Mouse (Mus musculus) hematopoietic stem cell, adult 5-6 weeks (primary cell): ENCODE measurements at regions not wholly inside any gene's neighbourhood (a gene's known extent, or its start where the extent isn't known, plus 50 kb on each side); places are given as distances from the start of the nearest gene placed in this dataset.

Source experiments
- ATAC-seq, 2 experiments: fragments of 125-278 bp in 1 of 2; replicated peaks in 1 of 2; 2 replicates each; pipeline ENCODE4 v1.8.0; 2016 to 2017; ENCODE audit warnings: inconsistent platforms in 2 of 2, mild to moderate bottlenecking in 2 of 2, moderate number of reproducible peaks in 2 of 2, low read depth in 1 of 2, moderate TSS enrichment in 1 of 2; ENCODE audit not compliant: low FRiP score in 2 of 2, poor library complexity in 2 of 2, severe bottlenecking in 2 of 2, insufficient read depth in 1 of 2, low TSS enrichment in 1 of 2

DNA sequence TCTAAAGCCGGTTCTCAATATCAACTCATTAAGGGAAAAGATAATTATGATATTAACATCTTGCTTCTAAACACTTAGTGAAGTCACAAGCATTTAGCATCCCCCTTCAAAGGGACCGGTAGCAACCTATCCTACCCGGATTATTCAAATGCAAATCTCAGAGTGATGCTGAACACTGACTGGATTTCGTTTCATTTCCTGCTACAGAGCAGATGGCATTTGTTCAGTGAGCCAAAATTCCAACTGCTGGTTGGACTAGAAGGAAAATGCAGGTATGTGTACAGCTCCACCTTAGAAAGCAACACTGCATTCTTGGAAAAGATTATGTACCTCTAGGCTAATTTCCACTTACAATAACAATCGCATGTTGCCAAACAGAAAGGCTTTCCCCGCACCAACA lies 782.5 kb downstream of the Diaph3 start:
- no peak for ATAC-seq

- ATAC-seq, result no peak
Measured at GRCm38 (mm10) chr14:86350526-86350925, 790.5 kb downstream of the Diaph3 start.

- no peak for ATAC-seq
Measured at GRCm38 (mm10) chr14:86339007-86339406, 802.0 kb downstream of the Diaph3 start.

GRCm38 (mm10) chr14:86337052-86337451 lies 804.0 kb downstream of the Diaph3 start:
- ATAC-seq, result no peak

GRCm38 (mm10) chr14:86335284-86335683 lies 805.8 kb downstream of the Diaph3 start:
- no peak for ATAC-seq

DNA sequence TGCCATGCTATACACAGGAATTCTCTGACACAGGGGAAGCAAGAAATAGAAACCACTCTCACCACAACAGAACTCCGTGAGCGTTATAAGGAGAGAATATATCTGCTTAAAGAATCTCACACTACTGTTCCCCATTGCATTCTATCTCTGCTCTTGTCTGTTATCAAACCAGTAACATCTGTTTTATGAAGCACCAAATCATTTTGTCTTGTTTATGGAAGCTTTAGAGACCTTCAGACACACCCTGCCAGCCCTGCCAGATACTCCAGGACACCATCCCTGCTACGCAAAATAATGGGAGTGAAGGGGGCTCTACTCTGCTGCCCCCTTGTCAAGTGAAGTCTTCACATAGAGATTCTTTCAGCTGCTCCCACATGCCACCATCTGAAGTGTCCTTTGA lies 811.9 kb downstream of the Diaph3 start:
- no peak for ATAC-seq

DNA sequence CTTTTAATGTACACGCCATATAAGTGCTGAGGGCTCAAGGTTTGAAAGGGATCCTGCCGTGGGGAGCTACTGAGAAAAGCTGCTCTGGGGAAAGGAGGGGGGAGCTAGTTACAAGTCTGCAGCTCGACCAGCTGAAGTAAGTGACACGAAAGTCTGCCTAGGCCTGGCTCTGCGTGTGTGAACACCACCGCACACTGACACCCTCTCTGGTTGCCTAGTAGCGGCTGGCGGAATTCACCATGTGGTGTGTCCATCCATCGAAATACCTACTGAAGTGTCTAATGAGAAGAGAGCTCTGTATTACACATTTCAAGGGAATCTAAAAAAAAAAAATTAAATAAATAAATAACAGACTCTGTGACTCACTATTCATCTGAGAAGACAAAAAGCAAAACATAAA lies 813.4 kb downstream of the Diaph3 start:
- no peak for ATAC-seq

DNA sequence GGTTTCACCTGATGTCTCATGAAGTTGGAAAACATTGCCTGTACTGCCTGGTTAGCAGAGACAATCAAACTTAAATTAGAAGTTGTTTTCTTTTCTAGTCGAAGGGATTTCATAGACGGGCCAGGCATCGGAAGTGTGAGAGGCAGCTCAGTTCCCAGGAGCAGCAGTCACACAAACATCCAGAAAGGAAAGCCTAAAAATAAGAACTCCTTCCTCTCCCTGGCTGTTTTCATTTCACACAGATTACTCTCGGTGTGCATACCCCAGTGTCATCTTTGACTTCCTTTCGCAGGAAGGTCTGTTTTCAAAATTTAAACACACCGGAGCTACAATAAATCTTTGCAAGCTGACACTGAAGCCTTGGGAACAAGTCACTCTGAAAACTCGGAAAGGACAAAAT lies 818.7 kb downstream of the Diaph3 start:
- ATAC-seq, result no peak

GRCm38 (mm10) chr14:86315974-86316373 lies 825.1 kb downstream of the Diaph3 start:
- ATAC-seq, result no peak

DNA sequence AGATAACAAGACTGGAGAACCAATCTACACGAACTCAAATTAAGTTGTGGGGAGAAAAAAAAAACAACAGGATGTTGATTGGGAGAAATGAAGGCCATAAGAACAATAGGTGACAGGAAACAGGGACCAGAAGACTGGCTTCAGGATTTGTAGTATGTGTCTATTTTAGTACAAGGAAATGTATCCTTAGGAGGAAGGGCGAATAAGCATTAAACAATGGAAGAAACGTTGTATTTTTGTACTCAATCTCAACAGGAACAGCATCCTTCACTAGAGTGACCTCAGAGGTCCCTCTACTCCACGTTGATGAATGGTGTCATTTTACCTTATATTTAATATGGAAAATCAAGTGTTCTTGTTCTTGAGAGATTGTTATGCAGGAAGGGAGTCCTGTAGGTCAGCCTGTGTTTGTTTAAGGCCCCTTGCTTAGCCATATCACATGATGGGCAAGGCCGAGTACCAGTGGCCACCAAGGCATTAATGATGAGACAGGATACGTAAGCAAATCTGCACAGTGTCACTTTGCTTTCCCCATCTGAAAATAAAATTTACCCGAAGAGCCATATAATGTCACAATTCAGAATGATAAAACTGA lies 832.0 kb downstream of the Diaph3 start:
- no peak for ATAC-seq

DNA sequence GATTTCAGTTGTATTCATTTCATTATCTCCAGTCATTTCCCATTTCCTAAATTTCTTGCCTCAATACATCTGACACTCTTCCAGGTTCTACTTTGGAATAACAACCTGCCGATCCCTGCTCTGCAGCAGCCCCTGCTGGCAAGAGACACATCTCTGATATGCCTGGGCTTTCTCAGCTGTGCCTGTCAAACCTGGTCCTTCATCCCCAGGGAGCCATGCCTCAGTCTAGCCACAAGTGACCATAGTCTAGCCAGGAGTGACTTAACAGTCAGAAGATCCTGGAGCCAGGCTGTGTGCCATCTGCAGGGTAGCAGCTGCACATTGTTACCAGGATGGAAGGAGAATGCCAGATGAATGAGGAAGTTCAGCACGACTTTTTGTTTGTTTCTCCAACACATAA lies 833.2 kb downstream of the Diaph3 start:
- ATAC-seq, result no peak

DNA sequence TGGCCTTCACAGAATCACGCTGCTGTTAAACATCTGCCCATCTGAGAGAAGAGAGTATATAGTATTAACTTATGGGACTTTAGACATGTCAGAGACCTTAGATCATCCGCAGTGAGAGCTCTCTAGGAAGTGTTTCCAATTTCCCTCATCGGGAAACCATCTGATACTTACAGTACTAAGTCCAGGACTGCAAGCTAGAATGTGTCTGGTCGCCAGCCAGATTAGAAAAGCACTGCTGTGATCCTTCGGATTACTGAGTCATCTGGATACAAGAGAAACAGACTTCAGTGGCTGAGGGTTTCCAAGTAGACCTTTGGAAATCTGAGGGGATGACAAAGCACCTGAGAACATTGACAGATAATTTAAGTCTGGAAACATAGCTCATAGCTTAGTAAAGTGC lies 839.4 kb downstream of the Diaph3 start:
- ATAC-seq, result no peak

DNA sequence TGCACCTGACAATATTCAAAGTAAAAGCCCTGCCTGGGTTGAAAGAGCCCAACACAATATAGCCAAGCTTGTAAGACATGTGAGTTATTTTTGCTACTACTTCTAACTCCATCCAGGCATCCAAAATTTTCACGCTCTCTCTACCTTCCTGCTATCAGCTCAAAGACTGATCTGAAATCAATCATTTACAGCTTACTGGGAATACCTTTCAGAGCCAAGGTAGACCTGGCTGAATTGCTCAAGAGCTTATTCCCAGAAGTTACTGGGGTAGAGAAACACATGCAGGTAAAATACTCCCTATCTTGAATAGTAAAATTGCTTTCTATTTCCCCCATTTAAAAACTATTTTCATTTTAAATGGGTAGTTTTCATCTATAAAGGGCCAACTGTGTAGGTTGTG lies 840.2 kb downstream of the Diaph3 start:
- no peak for ATAC-seq

- ATAC-seq, result no peak
Measured at GRCm38 (mm10) chr14:86297991-86298390, 843.0 kb downstream of the Diaph3 start.

DNA sequence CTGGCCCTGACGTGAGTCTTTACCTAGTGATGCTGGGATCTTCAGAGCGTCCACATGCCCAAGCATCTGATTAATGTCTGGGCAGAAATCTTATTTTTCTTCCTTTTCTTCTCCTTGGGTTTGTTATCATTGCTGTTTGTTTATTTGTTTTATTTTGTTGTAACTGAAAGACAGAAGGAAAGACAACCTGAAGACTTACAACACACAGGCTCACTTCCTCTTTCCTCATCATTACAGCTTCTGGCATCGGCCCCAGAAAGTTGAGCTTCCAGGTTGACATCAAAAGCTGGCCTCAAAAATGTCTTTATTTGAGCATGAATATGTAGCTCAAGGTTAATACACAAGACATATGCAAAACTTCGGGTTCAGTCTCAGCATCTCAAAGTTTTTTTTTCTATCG lies 846.4 kb downstream of the Diaph3 start:
- ATAC-seq, result peak in 1 of 2 experiments; percentile 42; a peak in 1 of 4 replicates

DNA sequence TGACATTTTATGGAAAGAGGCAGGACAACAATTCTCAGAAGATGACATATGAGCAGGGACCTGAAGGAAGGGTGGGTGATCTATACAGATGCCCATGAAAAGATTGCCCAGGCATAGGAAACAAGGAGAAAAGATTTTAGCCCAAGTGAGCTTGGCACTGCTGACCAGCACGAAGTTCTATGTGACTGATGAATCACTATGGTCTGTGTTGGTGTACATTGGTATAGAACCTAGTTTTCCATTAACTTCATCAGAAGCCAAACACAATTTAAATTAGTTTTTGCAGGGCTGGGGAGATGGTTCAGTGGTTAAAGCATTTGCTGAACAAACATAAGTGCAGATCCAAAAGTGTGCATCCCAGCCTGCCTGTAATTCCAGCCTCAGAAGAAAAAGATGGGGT lies 847.2 kb downstream of the Diaph3 start:
- no peak for ATAC-seq

DNA sequence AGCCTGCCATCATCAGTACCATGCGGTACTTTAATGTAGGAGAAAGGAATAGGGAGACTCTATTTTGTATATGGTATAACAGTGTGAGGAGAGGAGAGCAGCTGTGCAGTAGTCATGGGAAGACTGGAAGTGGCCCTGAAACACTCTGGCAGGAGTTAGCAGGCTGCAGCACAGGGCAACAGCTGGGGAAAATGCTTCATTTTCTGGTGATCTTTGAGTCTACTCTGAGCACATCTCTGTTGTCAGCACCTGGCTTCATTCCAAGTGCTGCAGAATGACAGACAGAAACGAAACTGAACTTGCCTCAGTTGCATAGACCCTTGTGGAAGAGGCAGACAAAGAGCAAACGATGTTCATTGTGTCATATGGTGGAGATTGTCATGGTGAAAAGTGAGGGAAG lies 847.7 kb downstream of the Diaph3 start:
- no peak for ATAC-seq

GRCm38 (mm10) chr14:86290556-86290955 lies 850.5 kb downstream of the Diaph3 start:
- no peak for ATAC-seq

- no peak for ATAC-seq
Measured at GRCm38 (mm10) chr14:86261640-86262230, 879.3 kb downstream of the Diaph3 start.
